In the genomic region with DNA sequence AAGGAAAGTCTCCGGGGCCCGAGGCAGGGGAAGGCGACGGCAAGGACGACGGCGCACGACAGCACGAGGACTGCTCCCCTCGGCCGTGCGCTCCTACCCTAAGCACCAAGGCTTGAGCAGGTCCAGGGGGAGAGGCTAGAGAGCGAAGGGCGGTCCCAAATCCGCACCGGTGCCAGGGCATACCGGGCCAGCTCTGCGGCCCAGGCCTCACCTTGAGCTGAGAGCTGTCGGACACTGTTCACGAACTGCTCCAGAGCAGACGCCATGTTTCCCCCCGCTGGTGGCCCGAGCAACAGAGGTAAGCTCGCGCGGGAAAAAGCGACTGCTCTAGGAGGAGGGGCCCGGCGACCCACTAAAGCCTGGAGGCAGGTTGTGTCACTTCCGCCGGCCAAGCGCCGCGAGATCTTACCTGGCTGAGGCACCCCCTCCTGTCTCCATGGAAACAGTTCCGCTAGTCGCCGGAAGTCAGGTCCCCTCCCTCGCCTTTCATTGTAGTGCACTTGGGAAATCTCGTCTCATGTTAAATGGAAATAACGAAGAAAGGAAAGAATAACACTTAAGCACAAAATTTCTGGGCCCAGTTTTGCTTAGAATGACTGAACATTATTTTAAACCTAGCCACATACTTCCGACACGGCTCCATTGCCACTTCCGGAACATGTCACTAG, we compare ENCODE assay signal across 8 mouse cellular contexts. TPM values are rescaled to one million over a fixed set of nuclear protein-coding genes. Genes with fewer than 3 reads are reported as not detected.
DNase-seq lines count a peak whose midpoint lies in the region; ATAC-seq and TF ChIP-seq lines count a peak whose summit lies in the region.

A gene (minus strand): TSS at position 380 of the 668 bp plus-strand sequence.

- H3K36me3 ChIP-seq in hindbrain, embryonic 10.5 days, result peaks cover 33% of the 10 kb centered on the region
- 0 out of 2 replicates have a peak, but pooled peaks cover 4% of the 10 kb centered on the region for H3K36me3 ChIP-seq in lung, postnatal 0 days (ENCODE audit: insufficient read depth, low read length)

- no peaks in the 10 kb centered on the region for H3K9me3 ChIP-seq in hindbrain, embryonic 10.5 days
- no peaks in the 10 kb centered on the region for H3K9me3 ChIP-seq in lung, postnatal 0 days (ENCODE audit: low read length)

- H3K4me1 ChIP-seq in hindbrain, embryonic 10.5 days (replicated peaks), result peaks cover 21% of the 10 kb centered on the region
- peaks cover 15% of the 10 kb centered on the region; the same call in 1 of the 2 replicates for H3K4me1 ChIP-seq in lung, postnatal 0 days (ENCODE audit: insufficient read depth, low read depth, low read length)

- peak; percentile 14; the same call in 1 of the 2 replicates for TF ChIP-seq CTCF in lung, postnatal 0 days (IDR thresholded peaks at IDR 0.05)

- no peak; the same call in 1 of the 2 replicates for TF ChIP-seq EP300 in lung, postnatal 0 days (IDR thresholded peaks at IDR 0.05)

- no peaks in the 10 kb centered on the region for H3K27me3 ChIP-seq in hindbrain, embryonic 10.5 days (ENCODE audit: insufficient read depth, poor library complexity, severe bottlenecking)
- H3K27me3 ChIP-seq in lung, postnatal 0 days (replicated peaks; ENCODE audit: insufficient read depth, low read length), result no peaks in the 10 kb centered on the region

- H3K9ac ChIP-seq in lung, postnatal 0 days (replicated peaks; ENCODE audit: low read depth), result peak within 1 kb of the TSS; percentile 93

- H3K4me2 ChIP-seq in lung, postnatal 0 days (replicated peaks; ENCODE audit: low read depth, low read length), result peak within 1 kb of the TSS; percentile 62

- peak; percentile 99 for DNase-seq in MN1 (ENCODE audit: low spot score)
- DNase-seq in cerebellum, adult 9-10 months, result peak; percentile 96
- DNase-seq in hindbrain, embryonic 10.5 days (ENCODE audit: low spot score), result peak; percentile 96
- peak; percentile 97 for DNase-seq in layer of hippocampus, adult 9-11 months
- DNase-seq in lung, postnatal 0 days (ENCODE audit: low spot score), result peak; percentile 99
- peak; percentile 88 for DNase-seq in ovary, postnatal 14 days (ENCODE audit: low spot score)
- peak; percentile 97 for DNase-seq in thymus, postnatal 14 days

- WGBS in hindbrain, embryonic 10.5 days, result under 1% methylated on average over 43 of the region's 43 CpGs
- WGBS in lung, postnatal 0 days, result under 1% methylated on average over 38 of the region's 43 CpGs

- peak within 1 kb of the TSS; percentile 98 for H3K4me3 ChIP-seq in hindbrain, embryonic 10.5 days
- peak within 1 kb of the TSS; percentile 94 for H3K4me3 ChIP-seq in lung, postnatal 0 days (ENCODE audit: low read depth, low read length)

- peak within 1 kb of the TSS; percentile 99 for H3K27ac ChIP-seq in hindbrain, embryonic 10.5 days
- H3K27ac ChIP-seq in lung, postnatal 0 days (ENCODE audit: low read length), result peak within 1 kb of the TSS; percentile 99

- ATAC-seq in frontal cortex, adult (ENCODE audit: low TSS enrichment), result peak; percentile 97
- peak; percentile 95 for ATAC-seq in lung, postnatal 0 days

RNA-seq across cellular contexts. Expression of the gene that starts here (rescaled TPM):
- 233 and 255 TPM in 2 replicates for polyA plus RNA-seq in hindbrain, embryonic 10.5 days (2016; fragmentation: Nextera tagmentation; extraction: Ambion mirVana)
- polyA plus RNA-seq in lung, postnatal 0 days (2015; fragmentation: Nextera tagmentation; extraction: Ambion mirVana), result 94.2 and 95.6 TPM in 2 replicates

Comparison
In these comparisons a context has a peak if more than half of its experiments do, and no peak if none do; other contexts are left out.
1. Peak in every context shown above with its lines: DNase-seq, ATAC-seq, H3K4me3 ChIP-seq and H3K27ac ChIP-seq.